Mouse (Mus musculus): Measurements from ENCODE around the gene Gpr146.

The Gpr146 gene

DNA sequence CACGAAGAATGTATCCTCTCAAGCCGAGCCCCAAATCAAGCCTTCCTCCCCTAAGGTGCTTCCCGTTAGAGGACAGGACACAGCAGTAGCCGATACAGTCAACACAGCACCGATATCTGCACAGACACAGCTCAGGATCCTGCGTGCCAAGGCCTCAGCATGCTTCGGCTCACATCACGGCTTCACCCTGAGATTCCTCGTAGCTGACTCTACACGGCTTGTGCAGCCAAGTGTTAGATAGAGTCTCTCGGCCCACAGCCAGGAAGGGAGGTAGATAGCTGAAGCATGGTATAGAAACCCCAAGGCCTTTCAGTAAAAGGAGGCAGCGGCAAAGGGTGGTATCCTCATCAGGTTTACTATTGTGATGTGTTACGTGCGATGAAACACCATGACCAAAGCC, 22.5 kb downstream of the Gpr146 start:
- no peak for DNase-seq (ENCODE audit: low spot score)

DNA sequence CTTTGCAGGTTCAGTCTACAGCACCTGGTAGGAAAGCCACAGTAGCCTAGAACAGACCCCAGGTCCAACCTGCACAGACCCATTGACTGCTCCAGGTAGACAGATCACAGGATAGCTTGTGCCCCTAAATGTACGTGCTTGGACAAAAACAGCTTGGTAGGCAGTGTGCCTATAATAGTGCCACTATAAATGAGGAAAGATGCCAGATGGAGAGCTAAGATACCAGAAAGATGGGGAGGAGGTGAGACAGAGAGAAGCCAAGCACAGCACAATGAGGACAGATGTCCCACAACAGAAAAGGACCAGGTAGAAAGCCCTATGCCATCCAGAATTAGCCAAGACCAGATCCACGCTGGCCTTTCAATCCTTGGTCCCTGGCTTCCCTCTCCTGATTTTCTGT, 24.6 kb downstream of the Gpr146 start:
- DNase-seq (ENCODE audit: low spot score): no peak

- no peak for DNase-seq (ENCODE audit: low spot score)
These were observed 26.3 kb downstream of the Gpr146 start for GRCm38 (mm10) chr5:139403692-139404260.

GRCm38 (mm10) chr5:139404801-139405401, 27.4 kb downstream of the Gpr146 start, which contains the start of gene C130050O18Rik:
TSS of gene C130050O18Rik (plus strand) at chr5:139405280.
- DNase-seq (ENCODE audit: low spot score): peak; percentile 58

GRCm38 (mm10) chr5:139405478-139405877, 28.0 kb downstream of the Gpr146 start:
- DNase-seq (ENCODE audit: low spot score): no peak

GRCm38 (mm10) chr5:139405953-139406352, 28.5 kb downstream of the Gpr146 start:
- DNase-seq (ENCODE audit: low spot score): no peak

GRCm38 (mm10) chr5:139407121-139407885, 29.8 kb downstream of the Gpr146 start:
- DNase-seq (ENCODE audit: low spot score): no peak

DNA sequence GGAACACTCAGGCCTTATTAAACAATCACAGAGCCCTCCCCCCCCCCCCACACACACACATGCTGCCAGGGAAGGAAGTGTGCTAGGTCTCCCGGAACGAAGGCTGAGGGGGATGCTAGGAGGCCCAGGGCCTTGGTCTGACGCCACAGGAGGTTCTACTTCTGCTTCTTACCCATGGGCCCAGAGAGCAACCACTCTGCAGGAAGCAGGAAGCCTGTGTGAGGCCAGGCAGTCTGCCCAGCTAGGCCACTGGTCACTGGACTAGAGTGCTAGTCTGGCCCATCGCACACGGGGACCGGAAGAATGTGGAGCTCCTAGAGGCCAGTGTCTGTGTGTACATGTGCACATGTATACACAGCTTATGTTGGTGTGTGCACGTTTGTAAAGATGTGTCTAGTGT, 31.0 kb downstream of the Gpr146 start:
- DNase-seq (ENCODE audit: low spot score): no peak

DNA sequence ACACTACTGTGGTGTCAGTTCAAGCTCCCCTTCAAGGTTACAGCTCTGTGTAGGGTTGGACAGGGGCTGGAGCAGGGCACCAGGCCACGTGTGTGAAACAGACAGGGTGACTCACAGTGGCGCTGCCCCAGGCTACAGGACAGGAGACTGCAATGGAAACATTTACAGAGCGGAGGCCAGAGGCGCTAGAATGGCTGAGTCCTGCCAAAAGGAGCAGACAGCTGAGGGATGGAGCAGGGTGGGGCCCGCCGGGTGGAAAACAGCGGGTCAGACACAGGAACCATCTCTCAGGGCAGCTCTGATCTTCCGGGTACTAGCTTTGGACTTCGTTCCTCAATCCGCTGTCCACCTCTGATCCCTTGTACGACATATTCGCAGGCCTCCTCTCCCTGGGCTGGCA, 31.9 kb downstream of the Gpr146 start:
- DNase-seq (ENCODE audit: low spot score): peak; percentile 81

DNA sequence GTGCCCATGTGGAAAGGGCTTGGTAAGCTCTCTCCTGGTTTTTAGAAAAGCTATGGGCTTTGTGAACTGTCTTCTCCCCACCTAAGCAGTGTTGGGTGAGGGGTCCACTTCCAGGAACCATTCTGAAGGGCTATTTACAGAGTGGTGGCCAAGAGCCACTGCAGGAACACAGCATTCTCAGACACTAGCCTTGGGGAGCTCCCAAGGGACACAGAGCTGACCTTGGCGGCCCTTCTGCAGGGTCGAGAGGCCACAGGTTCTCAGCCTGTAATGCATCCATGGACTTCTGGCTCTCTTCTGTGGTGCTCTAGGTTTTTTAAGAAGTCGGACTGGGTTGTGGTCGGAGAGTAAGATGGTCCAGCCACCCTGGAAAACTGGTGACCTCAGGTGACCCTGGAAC, 32.6 kb downstream of the Gpr146 start:
- DNase-seq (ENCODE audit: low spot score): no peak

- DNase-seq (ENCODE audit: low spot score): no peak
These were observed 33.6 kb downstream of the Gpr146 start for GRCm38 (mm10) chr5:139411117-139411516.

GRCm38 (mm10) chr5:139411665-139412314, 34.3 kb downstream of the Gpr146 start:
- no peak for DNase-seq (ENCODE audit: low spot score)

- no peak for DNase-seq (ENCODE audit: low spot score)
These were observed 36.0 kb downstream of the Gpr146 start for GRCm38 (mm10) chr5:139413545-139413944.

DNA sequence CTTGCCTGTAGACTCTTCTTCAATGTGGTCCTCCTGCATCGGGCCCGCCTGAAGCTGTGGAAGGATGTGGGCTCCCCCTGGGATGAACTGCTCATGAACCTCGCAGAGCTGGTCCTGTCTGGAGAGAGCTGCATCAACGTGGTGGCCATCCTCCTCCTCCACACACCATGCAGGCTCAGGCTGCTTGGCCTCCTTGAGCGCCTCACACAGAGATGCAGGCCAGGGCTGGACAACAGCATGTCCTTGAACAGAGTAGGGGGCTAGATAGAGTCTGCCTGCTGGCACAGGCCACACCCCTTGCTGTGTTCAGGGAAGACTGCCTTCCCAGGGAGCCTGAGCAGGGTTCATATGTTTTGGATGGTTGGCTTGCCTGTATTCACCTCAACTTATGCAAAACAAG, 37.5 kb downstream of the Gpr146 start:
- no peak for DNase-seq (ENCODE audit: low spot score)

DNA sequence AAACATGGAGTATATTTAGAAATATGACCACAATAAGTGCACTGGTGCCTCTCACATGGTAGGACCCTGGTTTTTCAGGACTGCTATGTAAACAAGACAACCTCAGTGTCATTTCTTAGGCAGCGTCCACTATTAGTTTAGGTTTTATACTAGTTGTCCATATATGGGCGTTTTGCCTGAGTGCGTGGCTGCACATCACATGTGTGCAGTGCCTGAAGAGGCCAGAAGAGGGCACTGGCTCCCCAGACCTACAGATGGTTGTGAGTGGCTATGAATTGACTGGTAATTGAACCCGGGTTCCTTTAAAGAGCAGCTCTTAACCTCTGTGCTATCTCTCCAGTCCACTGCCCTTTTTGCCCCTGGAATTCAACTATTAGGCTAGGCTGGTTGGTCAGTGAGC, 39.4 kb downstream of the Gpr146 start:
- DNase-seq (ENCODE audit: low spot score): no peak

GRCm38 (mm10) chr5:139417480-139417879, 40.0 kb downstream of the Gpr146 start:
- DNase-seq (ENCODE audit: low spot score): no peak

DNA sequence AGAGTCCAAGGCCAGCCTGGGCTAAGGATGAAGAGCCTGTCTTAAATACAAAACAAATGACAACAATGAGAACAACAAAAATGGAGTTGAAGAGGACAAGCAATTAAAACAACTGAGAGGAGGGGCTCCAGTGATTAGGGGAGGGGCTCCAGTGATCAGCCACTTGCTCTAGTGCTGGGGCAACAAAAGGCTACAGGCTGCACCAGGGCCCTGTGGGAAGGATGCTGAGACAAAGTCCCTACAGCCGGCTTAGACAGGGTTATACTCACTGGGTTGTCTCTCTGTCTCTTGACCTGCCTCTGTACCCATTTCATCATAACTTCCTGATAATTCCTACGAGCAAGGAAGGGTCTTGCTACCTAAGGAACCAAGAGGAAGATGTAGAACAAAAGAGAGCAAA, 40.6 kb downstream of the Gpr146 start:
- DNase-seq (ENCODE audit: low spot score): no peak

DNA sequence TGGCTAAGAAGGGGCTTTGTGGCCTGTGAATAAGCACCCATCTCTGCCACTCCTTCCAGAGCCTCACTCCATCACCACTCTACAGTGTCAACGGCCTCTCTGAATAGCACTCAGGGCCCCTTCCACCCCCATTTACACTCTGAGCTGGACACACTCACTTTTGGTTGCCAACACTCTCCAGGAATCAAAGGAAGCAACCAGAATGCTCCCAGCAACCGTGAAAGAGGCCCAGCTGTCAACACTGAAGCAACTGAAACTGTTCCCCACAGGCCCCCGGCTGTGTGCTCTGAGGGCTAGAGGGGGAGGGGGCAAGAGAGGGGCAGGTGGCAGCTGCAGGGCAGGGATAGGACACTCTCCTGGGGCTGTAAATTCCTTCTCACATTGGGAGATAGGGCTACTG, 41.1 kb downstream of the Gpr146 start:
- DNase-seq (ENCODE audit: low spot score): no peak

GRCm38 (mm10) chr5:139423026-139423865, 45.7 kb downstream of the Gpr146 start, which contains the start of gene Gper1:
TSS of gene Gper1 (plus strand) at chr5:139423151.
- no peak for DNase-seq (ENCODE audit: low spot score)

DNA sequence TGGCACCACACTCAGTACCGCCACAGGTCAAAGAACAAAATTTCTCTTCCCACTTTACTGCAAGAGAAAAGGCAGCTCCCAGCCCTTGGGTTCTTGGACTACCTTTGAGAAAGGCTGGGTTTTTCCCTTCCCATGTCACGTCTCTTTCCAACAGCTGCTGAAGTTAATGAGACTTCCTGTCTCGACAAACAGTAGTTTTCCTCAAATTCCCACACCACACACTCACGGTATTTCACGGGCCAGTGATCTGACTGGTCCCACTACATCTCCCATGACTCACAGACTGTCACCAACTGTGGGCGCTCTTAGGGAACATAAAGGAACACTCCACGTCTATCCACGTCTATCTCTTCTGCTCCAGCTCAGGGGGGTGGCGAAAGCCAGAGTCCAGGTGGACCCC, 47.7 kb downstream of the Gpr146 start:
- DNase-seq (ENCODE audit: low spot score): no peak

DNA sequence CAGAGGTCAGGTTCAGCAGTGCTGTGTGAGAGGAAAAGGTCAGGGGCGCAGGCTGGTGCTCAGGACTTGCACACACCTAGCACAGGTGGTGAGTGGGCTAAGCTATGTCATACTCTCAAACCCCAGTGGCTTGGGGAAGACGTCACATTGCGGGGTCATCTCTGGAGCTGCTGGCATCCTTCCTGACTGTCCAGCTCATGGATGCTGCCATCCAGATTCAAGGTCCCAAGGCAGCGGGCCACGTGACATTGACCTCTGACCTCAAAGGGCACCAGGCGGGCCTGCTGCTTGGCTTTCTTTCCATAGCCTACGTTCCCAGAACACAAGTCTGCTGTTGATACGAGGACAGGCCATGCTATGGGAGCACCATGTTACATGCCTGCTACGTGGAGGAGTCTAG, 49.5 kb downstream of the Gpr146 start:
- no peak for DNase-seq (ENCODE audit: low spot score)

DNA sequence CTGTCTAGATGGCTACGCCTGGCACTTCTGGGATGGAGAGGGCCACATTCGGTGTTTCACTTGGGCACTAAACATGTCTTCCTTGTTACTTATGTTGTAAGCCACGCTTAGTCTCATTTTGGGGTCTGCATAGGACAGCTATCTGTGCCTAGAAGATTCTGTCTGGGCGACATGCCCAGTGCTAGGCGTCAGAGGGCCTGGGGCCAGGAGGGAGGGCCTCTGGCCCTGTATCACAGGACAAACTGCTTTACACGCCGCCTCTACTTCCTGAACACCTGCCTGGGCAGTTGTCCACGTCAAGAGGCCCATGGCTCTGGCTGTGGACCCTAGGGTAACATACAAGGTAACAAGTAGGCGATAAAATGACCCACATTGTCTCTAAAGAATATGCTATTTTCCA, 50.5 kb downstream of the Gpr146 start:
- peak; percentile 42 for DNase-seq (ENCODE audit: low spot score)

All from lung, postnatal 25 days (tissue).